Mouse (Mus musculus): ENCODE measurements around the gene Ptpa. TPM values are rescaled to one million over a fixed set of nuclear protein-coding genes. Genes with fewer than 3 reads are reported as not detected.

Gene Ptpa
- polyA plus RNA-seq, 1 experiment from 2014 or later = 131 TPM

DNA sequence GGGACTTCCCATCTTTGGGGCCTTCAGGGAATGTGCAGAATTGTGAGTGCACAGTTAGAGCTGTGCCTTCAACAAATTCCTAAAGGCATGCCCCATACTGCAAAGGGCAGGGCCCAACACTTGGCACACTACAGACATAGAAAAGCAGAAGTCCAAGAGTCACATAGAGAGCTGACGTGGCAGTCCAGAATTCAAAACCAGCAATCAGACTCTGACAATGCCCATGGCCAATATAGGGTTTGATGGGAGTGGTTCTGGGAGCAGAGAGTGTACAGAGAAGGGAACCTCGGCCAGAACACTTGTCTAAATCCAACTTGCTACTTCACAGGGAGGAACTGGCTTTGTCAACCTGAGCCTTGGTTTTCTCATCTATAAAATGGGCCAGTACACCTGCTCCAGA is 8.6 kb upstream of the Ptpa start:
- no peak for ATAC-seq (replicated peaks; ENCODE audit: low FRiP score, low read depth)
- TF ChIP-seq CTCF (IDR thresholded peaks at IDR 0.05; ENCODE audit: low read depth) = no peak
- H3K9me3 ChIP-seq (replicated peaks; ENCODE audit: low read length) = no peaks in the 10 kb centered on the region

DNA sequence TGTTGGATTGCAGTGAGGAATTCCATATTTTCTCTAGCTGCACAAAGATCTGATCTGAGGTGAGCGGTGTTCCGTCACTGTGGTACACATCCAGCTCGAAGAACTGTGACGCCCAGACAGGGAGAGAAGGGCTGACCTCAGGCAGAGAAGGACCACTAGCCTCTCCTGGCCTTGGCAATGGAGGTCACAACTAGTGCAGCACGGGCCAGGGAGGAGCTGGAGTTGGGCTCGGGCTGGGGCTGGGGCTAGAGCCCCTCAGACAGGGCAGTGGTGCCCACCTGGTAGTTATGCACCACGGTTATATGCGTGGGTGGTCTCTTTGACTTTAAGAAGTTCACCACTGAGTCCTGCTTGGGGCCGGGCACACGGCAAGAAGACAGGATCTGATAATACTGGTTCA is 8.1 kb upstream of the Ptpa start:
- WGBS = 90% methylated on average over 10 of the region's 10 CpGs
- TF ChIP-seq CTCF (IDR thresholded peaks at IDR 0.05; ENCODE audit: low read depth) = no peak
- Histone ChIP-seq H3K9me3 (replicated peaks; ENCODE audit: low read length) (no peaks in the 10 kb centered on the region), H3K27ac (no peak overlapping the region), H3K4me1 (replicated peaks; ENCODE audit: insufficient read depth, low read length) (no peaks in the 10 kb centered on the region), H3K4me3 (replicated peaks; ENCODE audit: low read depth, low read length) (no peak overlapping the region), H3K9ac (ENCODE audit: low read depth, low read length) (no peak overlapping the region), H3K36me3 (ENCODE audit: insufficient read depth, low read length) (peaks cover 50% of the 10 kb centered on the region), H3K4me2 (ENCODE audit: low read length) (no peak overlapping the region), H3K27me3 (ENCODE audit: insufficient read depth, low read length) (no peaks in the 10 kb centered on the region)
- DNase-seq (ENCODE audit: low spot score) = no peak
- ATAC-seq (replicated peaks; ENCODE audit: low FRiP score, low read depth) = no peak

More for the DNA sequence above, 8.6 kb upstream of the Ptpa start:
- Histone ChIP-seq H3K9ac (ENCODE audit: low read depth, low read length) (no peak overlapping the region), H3K4me3 (replicated peaks; ENCODE audit: low read depth, low read length) (no peak overlapping the region), H3K4me1 (replicated peaks; ENCODE audit: insufficient read depth, low read length) (no peaks in the 10 kb centered on the region), H3K4me2 (ENCODE audit: low read length) (no peak overlapping the region), H3K27ac (no peak overlapping the region), H3K36me3 (ENCODE audit: insufficient read depth, low read length) (peaks cover 54% of the 10 kb centered on the region), H3K27me3 (ENCODE audit: insufficient read depth, low read length) (no peaks in the 10 kb centered on the region)
- DNase-seq (ENCODE audit: low spot score) = no peak
- WGBS = 85% methylated on average over 2 of the region's 2 CpGs

DNA sequence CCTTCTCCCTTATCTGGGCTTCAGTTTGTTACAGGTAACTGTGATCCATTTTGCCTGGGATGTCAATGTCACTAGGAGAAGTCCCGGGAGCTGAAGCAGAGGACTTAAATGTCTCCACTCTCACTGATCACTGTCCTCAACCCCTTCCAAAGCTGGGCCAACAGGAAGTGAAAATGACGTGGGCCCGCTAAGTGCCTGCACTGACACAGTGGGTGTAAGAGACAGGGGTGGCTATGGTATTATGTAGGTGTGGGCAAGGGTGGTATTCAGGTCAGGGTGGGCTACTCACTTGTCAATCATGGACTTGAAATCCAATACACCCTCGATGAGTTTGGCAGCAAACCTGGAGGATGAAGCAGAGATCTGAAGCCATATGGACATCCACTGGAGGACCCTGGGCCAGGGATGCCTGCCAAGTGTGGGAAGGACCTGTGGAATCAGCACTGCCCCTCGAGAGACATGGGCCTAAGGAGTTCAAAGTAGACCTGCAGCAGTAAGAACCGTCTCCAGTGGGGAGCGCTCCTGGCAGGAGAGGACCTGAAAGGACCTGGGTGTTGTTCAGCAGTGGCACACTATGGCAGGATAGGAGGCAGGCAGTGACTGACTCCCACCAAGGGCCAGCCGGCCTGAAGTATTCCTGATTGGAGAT is 7.3 kb upstream of the Ptpa start:
- H3K36me3 ChIP-seq (ENCODE audit: insufficient read depth, low read length) = peaks cover 44% of the 10 kb centered on the region
- no peak overlapping the region for H3K4me2 ChIP-seq (ENCODE audit: low read length)
- H3K27ac ChIP-seq = no peak overlapping the region
- DNase-seq (ENCODE audit: low spot score) (no peak), ATAC-seq (replicated peaks; ENCODE audit: low FRiP score, low read depth) (no peak)
- H3K9me3 ChIP-seq (replicated peaks; ENCODE audit: low read length) = no peaks in the 10 kb centered on the region
- 82% methylated on average over 8 of the region's 8 CpGs for WGBS
- no peak for TF ChIP-seq CTCF (IDR thresholded peaks at IDR 0.05; ENCODE audit: low read depth)
- H3K9ac ChIP-seq (ENCODE audit: low read depth, low read length) = no peak overlapping the region
- no peak overlapping the region for H3K4me3 ChIP-seq (replicated peaks; ENCODE audit: low read depth, low read length)
- no peaks in the 10 kb centered on the region for H3K27me3 ChIP-seq (ENCODE audit: insufficient read depth, low read length)
- no peaks in the 10 kb centered on the region for H3K4me1 ChIP-seq (replicated peaks; ENCODE audit: insufficient read depth, low read length)

DNA sequence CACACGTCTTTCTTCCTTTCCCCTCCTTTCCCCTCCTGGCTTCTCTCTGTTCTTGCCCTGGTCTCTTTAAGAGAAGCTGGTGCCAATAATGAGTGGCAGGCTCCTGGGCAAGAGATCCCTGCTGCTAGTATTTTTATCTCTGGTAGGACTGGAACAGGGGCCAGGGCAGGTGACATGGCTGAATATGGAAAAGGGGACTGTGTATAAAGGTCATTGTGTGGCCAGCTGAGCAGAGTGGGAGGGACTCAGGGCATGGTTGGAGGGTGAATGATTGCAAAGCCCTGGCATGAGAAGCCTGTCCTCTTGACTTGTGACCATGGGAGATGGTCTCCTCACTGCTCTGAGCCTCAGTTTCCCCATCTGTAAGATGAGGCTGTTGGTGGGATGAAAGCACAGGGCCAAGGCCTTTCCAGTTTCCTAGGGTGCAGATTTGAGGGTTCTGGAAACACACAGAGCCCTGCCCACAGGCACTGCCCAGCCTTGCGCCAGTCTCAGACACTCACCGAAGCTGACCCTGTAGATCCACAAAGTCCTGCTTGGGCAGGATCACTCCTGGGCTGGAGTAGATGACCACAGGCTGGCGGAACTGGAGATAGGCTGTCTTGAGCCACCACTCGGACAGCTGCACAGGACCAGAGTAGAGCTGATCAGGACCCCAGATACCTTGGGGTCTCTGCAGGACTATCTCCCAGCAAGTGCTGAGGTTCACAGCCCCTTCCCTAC is 6.2 kb upstream of the Ptpa start:
- 93% methylated on average over 5 of the region's 5 CpGs for WGBS
- H3K9me3 ChIP-seq (replicated peaks; ENCODE audit: low read length) = no peaks in the 10 kb centered on the region
- ATAC-seq (replicated peaks; ENCODE audit: low FRiP score, low read depth) (peak; percentile 59; the same call in 1 of the 2 replicates), DNase-seq (ENCODE audit: low spot score) (no peak)
- no peak overlapping the region for H3K4me2 ChIP-seq (ENCODE audit: low read length)
- H3K9ac ChIP-seq (ENCODE audit: low read depth, low read length) = no peak overlapping the region
- no peaks in the 10 kb centered on the region for H3K27me3 ChIP-seq (ENCODE audit: insufficient read depth, low read length)
- H3K36me3 ChIP-seq (ENCODE audit: insufficient read depth, low read length) = peaks cover 39% of the 10 kb centered on the region
- H3K4me3 ChIP-seq (replicated peaks; ENCODE audit: low read depth, low read length) = no peak overlapping the region
- no peak for TF ChIP-seq CTCF (IDR thresholded peaks at IDR 0.05; ENCODE audit: low read depth)
- no peak overlapping the region for H3K27ac ChIP-seq
- H3K4me1 ChIP-seq (replicated peaks; ENCODE audit: insufficient read depth, low read length) = peaks cover 5% of the 10 kb centered on the region; the same call in 1 of the 2 replicates

DNA sequence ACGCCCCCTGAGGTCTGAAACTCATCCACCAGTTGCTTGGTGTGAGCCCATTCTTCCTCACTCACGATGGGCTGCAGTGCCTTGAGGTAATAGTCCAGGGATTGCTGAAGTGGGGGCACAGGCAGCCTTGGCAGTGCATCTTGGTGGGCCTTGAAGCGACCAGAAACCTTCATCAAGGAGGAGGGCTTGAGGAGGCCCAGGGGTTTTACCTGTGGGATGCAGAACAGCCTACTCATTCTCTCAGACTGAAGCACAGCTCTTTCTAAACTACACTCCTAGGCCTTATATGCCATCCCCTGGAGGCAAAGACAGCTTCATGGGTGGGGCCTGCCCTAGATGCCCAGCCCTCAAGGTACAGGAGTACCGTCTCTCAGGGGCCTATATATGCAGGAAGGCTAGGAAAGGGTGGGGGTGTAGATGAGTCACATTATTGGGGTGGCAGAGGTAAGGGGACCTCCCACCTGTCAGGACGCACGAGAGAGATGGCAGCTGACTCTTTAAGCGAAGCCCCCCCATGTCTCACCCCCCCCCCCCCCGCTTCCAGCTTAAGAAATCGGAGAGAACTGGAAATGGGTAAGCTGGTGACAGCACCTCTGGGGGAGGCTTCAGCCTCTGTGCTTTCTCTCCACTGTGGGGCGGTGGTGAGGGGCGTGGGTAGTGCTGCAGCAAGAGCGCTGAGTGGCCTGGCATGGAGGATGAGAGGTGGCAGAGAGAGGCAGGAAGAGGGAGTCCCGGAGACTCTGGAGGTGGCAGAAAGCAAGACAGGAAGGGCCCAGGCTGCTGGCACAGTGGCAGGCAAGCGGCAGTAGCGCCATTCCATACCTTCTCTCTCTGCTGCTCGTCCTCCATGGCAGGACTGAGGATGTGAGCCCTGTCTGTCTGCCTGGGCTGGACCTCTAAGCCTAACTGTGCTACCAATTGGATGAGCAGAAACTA is 2.5 kb upstream of the Ptpa start:
- peak; percentile 17; the same call in 1 of the 2 replicates for TF ChIP-seq CTCF (IDR thresholded peaks at IDR 0.05; ENCODE audit: low read depth)
- ATAC-seq (replicated peaks; ENCODE audit: low FRiP score, low read depth) = no peak
- H3K9ac ChIP-seq (ENCODE audit: low read depth, low read length) = no peak overlapping the region

DNA sequence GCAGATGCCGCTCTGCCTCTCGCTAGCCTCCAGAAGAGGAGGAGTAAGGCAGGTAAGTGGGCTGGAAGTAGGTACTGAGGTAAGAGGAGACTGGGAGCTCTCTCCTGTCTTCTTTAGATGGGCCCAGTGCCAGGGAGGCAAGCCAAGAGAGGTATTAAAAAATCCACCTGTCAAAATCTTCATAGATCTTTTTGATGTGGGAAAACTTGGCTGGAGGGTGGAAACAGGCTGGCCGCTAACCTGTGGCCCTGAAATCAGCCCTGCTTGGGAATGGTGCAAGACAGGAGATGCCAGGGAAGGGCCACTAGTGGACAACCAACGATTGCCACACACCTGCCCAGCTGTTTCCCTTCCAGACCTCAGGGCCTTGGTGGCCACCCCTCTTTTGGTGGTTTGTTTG is 1.7 kb upstream of the Ptpa start:
- Histone ChIP-seq H3K4me3 (replicated peaks; ENCODE audit: low read depth, low read length) (no peak overlapping the region), H3K36me3 (ENCODE audit: insufficient read depth, low read length) (peaks cover 9% of the 10 kb centered on the region; the same call in 1 of the 2 replicates), H3K4me2 (ENCODE audit: low read length) (0 out of 2 replicates have a peak overlapping the region, but pooled peaks have one; percentile 77), H3K4me1 (replicated peaks; ENCODE audit: insufficient read depth, low read length) (peaks cover 24% of the 10 kb centered on the region), H3K9ac (ENCODE audit: low read depth, low read length) (no peak overlapping the region), H3K27me3 (ENCODE audit: insufficient read depth, low read length) (no peaks in the 10 kb centered on the region), H3K9me3 (replicated peaks; ENCODE audit: low read length) (no peaks in the 10 kb centered on the region), H3K27ac (no peak overlapping the region)
- 86% methylated on average over 4 of the region's 4 CpGs for WGBS
- no peak for TF ChIP-seq CTCF (IDR thresholded peaks at IDR 0.05; ENCODE audit: low read depth)
- ATAC-seq (replicated peaks; ENCODE audit: low FRiP score, low read depth) (no peak), DNase-seq (ENCODE audit: low spot score) (no peak)

More for the DNA sequence above, 2.5 kb upstream of the Ptpa start:
- H3K27me3 ChIP-seq (ENCODE audit: insufficient read depth, low read length) = no peaks in the 10 kb centered on the region
- 0 out of 2 replicates have a peak overlapping the region, but pooled peaks have one; percentile 77 for H3K4me2 ChIP-seq (ENCODE audit: low read length)
- peaks cover 16% of the 10 kb centered on the region; the same call in 1 of the 2 replicates for H3K4me1 ChIP-seq (replicated peaks; ENCODE audit: insufficient read depth, low read length)
- peaks cover 14% of the 10 kb centered on the region for H3K36me3 ChIP-seq (ENCODE audit: insufficient read depth, low read length)
- no peaks in the 10 kb centered on the region for H3K9me3 ChIP-seq (replicated peaks; ENCODE audit: low read length)
- no peak for DNase-seq (ENCODE audit: low spot score)
- 77% methylated on average over 16 of the region's 16 CpGs for WGBS
- H3K4me3 ChIP-seq (replicated peaks; ENCODE audit: low read depth, low read length) = no peak overlapping the region
- no peak overlapping the region for H3K27ac ChIP-seq

All from kidney, postnatal 0 days (tissue).